Mouse (Mus musculus) forebrain, embryonic 13.5 days (tissue): ENCODE results near the gene Palld. TPM values are rescaled to one million over a fixed set of nuclear protein-coding genes. Genes with fewer than 3 reads are reported as not detected.

Source experiments
- ATAC-seq: fragments of 200-750 bp; cut with Nextera tagmentation; 2 replicates; pipeline ENCODE4 v1.8.0; 2017
- H3K27ac ChIP-seq: fragments of 300-500 bp; sonication (generic); 2 replicates; pipeline ENCODE4 v1.5.1; 2015; ENCODE audit warnings: inconsistent platforms, mild to moderate bottlenecking, moderate library complexity
- H3K27me3 ChIP-seq: fragments of 300-500 bp; sonication (generic); 2 replicates; pipeline ENCODE4 v1.6.1; 2015; ENCODE audit warnings: mild to moderate bottlenecking, inconsistent platforms
- H3K36me3 ChIP-seq: fragments of 300-500 bp; sonication (generic); 2 replicates; pipeline ENCODE4 v1.6.1; 2015; ENCODE audit warnings: mild to moderate bottlenecking, inconsistent platforms; ENCODE audit not compliant: poor library complexity, severe bottlenecking
- H3K4me1 ChIP-seq: fragments of 300-500 bp; sonication (generic); 2 replicates; pipeline ENCODE4 v1.6.1; 2015; ENCODE audit warnings: inconsistent platforms
- H3K4me2 ChIP-seq: fragments of 300-500 bp; sonication (generic); 2 replicates; pipeline ENCODE4 v1.6.1; 2015; ENCODE audit warnings: inconsistent platforms, mild to moderate bottlenecking, moderate library complexity
- H3K4me3 ChIP-seq: fragments of 300-500 bp; sonication (generic); 2 replicates; pipeline ENCODE4 v1.5.1; 2015; ENCODE audit warnings: mild to moderate bottlenecking, inconsistent platforms
- H3K9ac ChIP-seq: fragments of 300-500 bp; sonication (generic); 2 replicates; pipeline ENCODE4 v1.6.1; 2015; ENCODE audit warnings: mild to moderate bottlenecking, inconsistent platforms
- H3K9me3 ChIP-seq: fragments of 300-500 bp; sonication (generic); replicated peaks from 2 replicates; pipeline ENCODE4 v1.6.1; 2016; ENCODE audit warnings: inconsistent platforms
- WGBS: fragments of 180-500 bp; shearing (Covaris S2); methylation state at CpG from one replicate; pipeline ENCODE4 v1.1.7; 2015; 5-methylcytosine and 5-hydroxymethylcytosine counted together
- polyA plus RNA-seq: library from polyadenylated mRNA; unstranded; fragments of >200 nt; fragmentation: Nextera tagmentation; extraction: Ambion mirVana; gene quantifications from 2 replicates; pipeline ENCODE4 v1.2.1, GENCODE M21; 2015

The Palld gene
- polyA plus RNA-seq, 1 experiment from 2014 or later: 30.2 TPM

- 76% methylated on average over 8 of the region's 8 CpGs for WGBS
- Histone ChIP-seq H3K4me1 (peaks cover under 1% of the 10 kb centered on the region), H3K27ac (peak overlapping the region; percentile 48), H3K4me3 (no peak overlapping the region), H3K36me3 (peaks cover 11% of the 10 kb centered on the region), H3K9me3 (no peaks in the 10 kb centered on the region), H3K9ac (no peak overlapping the region), H3K4me2 (no peak overlapping the region), H3K27me3 (no peaks in the 10 kb centered on the region)
- ATAC-seq: peak; percentile 83
Measured at GRCm38 (mm10) chr8:61708586-61709305, 193.7 kb downstream of the Palld start.

- ATAC-seq: no peak
- Histone ChIP-seq H3K36me3 (peaks cover 14% of the 10 kb centered on the region; the same call in 1 of the 2 replicates), H3K27ac (no peak overlapping the region), H3K4me2 (no peak overlapping the region), H3K9ac (no peak overlapping the region), H3K4me3 (no peak overlapping the region), H3K4me1 (peaks cover 24% of the 10 kb centered on the region), H3K27me3 (no peaks in the 10 kb centered on the region), H3K9me3 (peaks cover under 1% of the 10 kb centered on the region; the same call in 1 of the 2 replicates)
- 78% methylated on average over 3 of the region's 3 CpGs for WGBS
Measured at GRCm38 (mm10) chr8:61705491-61705890, 197.0 kb downstream of the Palld start.

- H3K9me3 ChIP-seq: peaks cover 3% of the 10 kb centered on the region; the same call in 1 of the 2 replicates
- H3K4me1 ChIP-seq: peaks cover 24% of the 10 kb centered on the region
- H3K4me3 ChIP-seq: no peak overlapping the region
- 43% methylated on average over 8 of the region's 8 CpGs for WGBS
- H3K27me3 ChIP-seq: no peaks in the 10 kb centered on the region
- peaks cover 12% of the 10 kb centered on the region; the same call in 1 of the 2 replicates for H3K36me3 ChIP-seq
- no peak overlapping the region for H3K27ac ChIP-seq
- H3K4me2 ChIP-seq: no peak overlapping the region
- H3K9ac ChIP-seq: no peak overlapping the region
- no peak; the same call in 1 of the 2 replicates for ATAC-seq
Measured at GRCm38 (mm10) chr8:61702122-61702521, 200.4 kb downstream of the Palld start.

GRCm38 (mm10) chr8:61700932-61701681 is 201.4 kb downstream of the Palld start:
- no peak for ATAC-seq

GRCm38 (mm10) chr8:61700298-61700697 is 202.2 kb downstream of the Palld start:
- Histone ChIP-seq H3K4me2 (no peak overlapping the region), H3K9ac (no peak overlapping the region), H3K4me1 (peaks cover 24% of the 10 kb centered on the region), H3K27me3 (no peaks in the 10 kb centered on the region), H3K9me3 (peaks cover 3% of the 10 kb centered on the region; the same call in 1 of the 2 replicates), H3K36me3 (peaks cover 8% of the 10 kb centered on the region; the same call in 1 of the 2 replicates), H3K4me3 (no peak overlapping the region), H3K27ac (no peak overlapping the region)
- 97% methylated on average over 1 of the region's 1 CpGs for WGBS
- ATAC-seq: peak; percentile 33; the same call in 1 of the 2 replicates

More at GRCm38 (mm10) chr8:61700932-61701681, 201.4 kb downstream of the Palld start:
- Histone ChIP-seq H3K4me3 (no peak overlapping the region), H3K27me3 (no peaks in the 10 kb centered on the region), H3K27ac (no peak overlapping the region), H3K9ac (no peak overlapping the region), H3K4me2 (no peak overlapping the region), H3K4me1 (peaks cover 24% of the 10 kb centered on the region), H3K36me3 (peaks cover 9% of the 10 kb centered on the region; the same call in 1 of the 2 replicates), H3K9me3 (peaks cover 3% of the 10 kb centered on the region; the same call in 1 of the 2 replicates)
- 91% methylated on average over 9 of the region's 9 CpGs for WGBS

GRCm38 (mm10) chr8:61698959-61699358 is 203.5 kb downstream of the Palld start:
- H3K9me3 ChIP-seq: peaks cover 3% of the 10 kb centered on the region; the same call in 1 of the 2 replicates
- H3K27ac ChIP-seq: no peak overlapping the region
- no peak overlapping the region for H3K9ac ChIP-seq
- 79% methylated on average over 2 of the region's 2 CpGs for WGBS
- H3K4me3 ChIP-seq: no peak overlapping the region
- no peaks in the 10 kb centered on the region for H3K27me3 ChIP-seq
- H3K4me2 ChIP-seq: no peak overlapping the region
- H3K4me1 ChIP-seq: peaks cover 24% of the 10 kb centered on the region
- no peak for ATAC-seq
- peaks cover 8% of the 10 kb centered on the region; the same call in 1 of the 2 replicates for H3K36me3 ChIP-seq

GRCm38 (mm10) chr8:61697728-61698385 is 204.6 kb downstream of the Palld start:
- Histone ChIP-seq H3K27me3 (no peaks in the 10 kb centered on the region), H3K9ac (no peak overlapping the region)
- 78% methylated on average over 7 of the region's 7 CpGs for WGBS

GRCm38 (mm10) chr8:61696846-61697455 is 205.5 kb downstream of the Palld start:
- Histone ChIP-seq H3K9me3 (peaks cover 3% of the 10 kb centered on the region; the same call in 1 of the 2 replicates), H3K4me3 (no peak overlapping the region), H3K27ac (no peak overlapping the region), H3K4me1 (peaks cover 15% of the 10 kb centered on the region; the same call in 1 of the 2 replicates), H3K9ac (no peak overlapping the region), H3K36me3 (peaks cover 8% of the 10 kb centered on the region; the same call in 1 of the 2 replicates), H3K4me2 (no peak overlapping the region), H3K27me3 (no peaks in the 10 kb centered on the region)
- no peak for ATAC-seq
- 95% methylated on average over 2 of the region's 2 CpGs for WGBS

More at GRCm38 (mm10) chr8:61697728-61698385, 204.6 kb downstream of the Palld start:
- Histone ChIP-seq H3K27ac (no peak overlapping the region), H3K4me1 (peaks cover 21% of the 10 kb centered on the region), H3K4me2 (no peak overlapping the region), H3K9me3 (peaks cover 3% of the 10 kb centered on the region; the same call in 1 of the 2 replicates), H3K36me3 (peaks cover 8% of the 10 kb centered on the region; the same call in 1 of the 2 replicates), H3K4me3 (no peak overlapping the region)
- ATAC-seq: no peak

GRCm38 (mm10) chr8:61695416-61695815 is 207.1 kb downstream of the Palld start:
- Histone ChIP-seq H3K36me3 (peaks cover 2% of the 10 kb centered on the region; the same call in 1 of the 2 replicates), H3K4me3 (no peak overlapping the region), H3K27ac (no peak overlapping the region), H3K4me1 (peaks cover 10% of the 10 kb centered on the region; the same call in 1 of the 2 replicates), H3K27me3 (no peaks in the 10 kb centered on the region), H3K9ac (no peak overlapping the region), H3K9me3 (peaks cover 1% of the 10 kb centered on the region; the same call in 1 of the 2 replicates), H3K4me2 (no peak overlapping the region)
- 29% methylated on average over 1 of the region's 1 CpGs for WGBS
- no peak for ATAC-seq

- Histone ChIP-seq H3K27ac (no peak overlapping the region), H3K4me3 (no peak overlapping the region), H3K9me3 (no peaks in the 10 kb centered on the region), H3K4me2 (no peak overlapping the region), H3K4me1 (peaks cover 10% of the 10 kb centered on the region; the same call in 1 of the 2 replicates), H3K9ac (no peak overlapping the region), H3K36me3 (no peaks in the 10 kb centered on the region), H3K27me3 (no peaks in the 10 kb centered on the region)
- 24% methylated on average over 4 of the region's 4 CpGs for WGBS
- ATAC-seq: peak; percentile 55; the same call in 1 of the 2 replicates
Measured at GRCm38 (mm10) chr8:61692866-61693265, 209.6 kb downstream of the Palld start.

- WGBS: 92% methylated on average over 3 of the region's 3 CpGs
- no peak overlapping the region for H3K27ac ChIP-seq
Measured at GRCm38 (mm10) chr8:61692129-61692528, 210.4 kb downstream of the Palld start.

More at GRCm38 (mm10) chr8:61692129-61692528, 210.4 kb downstream of the Palld start:
- H3K4me1 ChIP-seq: peaks cover 10% of the 10 kb centered on the region; the same call in 1 of the 2 replicates
- H3K9me3 ChIP-seq: no peaks in the 10 kb centered on the region
- no peak overlapping the region for H3K4me2 ChIP-seq
- H3K9ac ChIP-seq: no peak overlapping the region
- 0 out of 2 replicates have a peak, but pooled peaks cover 2% of the 10 kb centered on the region for H3K36me3 ChIP-seq
- no peak overlapping the region for H3K4me3 ChIP-seq
- ATAC-seq: no peak
- no peaks in the 10 kb centered on the region for H3K27me3 ChIP-seq
